Mouse (Mus musculus) inflammation-experienced regulatory T-cells, adult 6 months (primary cell): ENCODE data around the gene Gpr62. TPM values are rescaled to one million over a fixed set of nuclear protein-coding genes. Genes with fewer than 3 reads are reported as not detected.

Experiments used
- ATAC-seq: one replicate; pipeline ENCODE4 v1.8.0; 2017
- polyA plus RNA-seq, 3 experiments: library from polyadenylated mRNA; unstranded; fragments of 100-300 nt; shearing (Covaris generic); gene quantifications; one replicate each; pipeline ENCODE4 v1.2.1; 2017

The Gpr62 gene
- polyA plus RNA-seq, 3 experiments from 2014 or later = not detected

DNA sequence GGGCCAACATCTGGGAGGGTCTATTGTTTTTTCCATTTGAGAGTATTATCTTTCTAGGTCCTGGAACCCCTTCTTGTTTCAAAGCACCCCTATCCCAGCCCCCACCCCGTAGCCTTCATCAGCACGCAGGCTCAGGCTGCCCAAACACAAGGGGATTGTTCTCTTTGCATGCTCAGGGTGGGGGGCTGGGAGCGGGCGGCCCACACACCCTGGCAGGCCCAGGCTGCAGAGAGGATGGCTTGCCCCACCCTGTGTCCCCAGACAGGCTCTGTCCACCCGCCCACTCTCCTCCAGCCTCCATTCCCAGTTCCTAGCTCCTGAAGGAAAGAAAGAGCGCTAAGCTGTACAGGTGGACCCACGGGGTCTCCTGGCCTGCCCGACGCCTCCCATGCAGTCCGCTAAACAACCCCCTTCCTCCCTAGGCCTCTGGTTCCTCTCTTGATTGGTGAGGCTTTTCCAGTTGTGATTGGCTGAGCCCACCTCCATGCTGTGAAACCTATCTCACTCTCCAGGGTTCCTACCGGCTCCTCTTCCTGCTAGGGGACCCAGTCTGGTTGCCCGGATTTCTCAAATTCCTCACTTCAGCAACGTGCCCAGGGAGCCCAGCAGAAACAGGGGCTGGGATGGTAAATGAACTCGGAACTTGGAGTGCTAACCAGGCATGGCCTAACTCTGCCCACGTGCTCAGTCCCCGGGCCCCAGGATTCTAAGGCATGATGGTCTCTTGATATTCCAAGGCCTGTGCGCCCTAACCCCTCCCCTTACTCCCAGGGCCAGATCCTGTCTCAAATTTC is 10.7 kb downstream of the Gpr62 start:
- ATAC-seq = no peak

DNA sequence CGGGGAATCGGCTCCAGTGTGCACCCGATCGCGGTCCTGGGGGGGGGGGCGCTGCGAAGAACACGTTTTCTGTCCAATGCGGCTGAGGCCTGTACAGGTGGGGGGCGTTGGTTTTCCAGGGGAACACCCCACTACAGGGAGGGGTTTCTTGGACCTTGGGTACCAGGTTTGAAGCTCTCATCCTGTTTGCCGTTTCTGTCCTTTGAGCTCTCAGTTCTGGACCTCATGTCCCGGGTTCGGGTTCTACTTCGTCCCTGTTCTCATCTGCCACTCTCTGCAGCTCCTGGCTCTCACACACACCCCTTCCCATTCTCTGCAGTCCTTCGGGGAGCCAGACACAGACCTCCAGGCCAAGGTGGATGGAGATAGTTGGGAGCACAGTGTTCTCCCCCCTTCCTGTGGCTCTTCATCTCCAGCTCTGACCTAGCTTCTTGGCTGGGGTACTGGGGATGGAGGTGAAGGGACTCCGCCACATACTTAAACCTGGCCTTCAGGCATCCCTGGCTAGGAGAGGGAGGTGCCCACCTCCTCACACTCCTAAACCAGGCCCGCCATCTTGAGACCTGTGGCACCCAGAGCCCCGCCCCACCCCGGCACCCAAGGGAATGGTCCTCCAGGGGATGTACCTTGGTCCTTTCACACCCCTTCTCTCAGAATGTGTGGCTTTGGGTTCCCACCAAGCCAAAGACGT is 11.5 kb downstream of the Gpr62 start:
- ATAC-seq = no peak

- ATAC-seq = peak; percentile 65
Observed at GRCm38 (mm10) chr9:106453271-106454070, 12.3 kb downstream of the Gpr62 start, which contains the start of gene Pcbp4. Gene Pcbp4 (plus strand): TSS chr9:106453291.

DNA sequence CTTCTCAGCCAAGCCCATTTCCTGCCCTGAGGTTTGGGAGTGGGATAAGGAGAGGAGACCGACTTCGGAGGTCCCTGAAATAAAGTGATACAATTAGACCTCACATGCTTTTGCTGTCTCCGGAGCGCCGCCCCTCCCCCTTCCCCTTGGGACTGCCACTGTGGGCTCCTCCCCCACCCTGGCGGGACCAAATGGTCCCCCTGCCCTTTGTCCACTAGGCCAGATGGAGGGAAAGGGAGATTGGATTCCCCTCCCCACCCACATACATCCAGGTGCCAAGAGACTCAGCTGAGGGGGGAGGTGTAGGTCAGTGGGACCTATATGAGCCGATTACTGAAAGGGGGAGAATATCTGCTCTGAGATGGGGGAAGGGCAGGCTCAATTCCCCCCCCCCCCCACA is 12.9 kb downstream of the Gpr62 start:
- ATAC-seq = no peak

DNA sequence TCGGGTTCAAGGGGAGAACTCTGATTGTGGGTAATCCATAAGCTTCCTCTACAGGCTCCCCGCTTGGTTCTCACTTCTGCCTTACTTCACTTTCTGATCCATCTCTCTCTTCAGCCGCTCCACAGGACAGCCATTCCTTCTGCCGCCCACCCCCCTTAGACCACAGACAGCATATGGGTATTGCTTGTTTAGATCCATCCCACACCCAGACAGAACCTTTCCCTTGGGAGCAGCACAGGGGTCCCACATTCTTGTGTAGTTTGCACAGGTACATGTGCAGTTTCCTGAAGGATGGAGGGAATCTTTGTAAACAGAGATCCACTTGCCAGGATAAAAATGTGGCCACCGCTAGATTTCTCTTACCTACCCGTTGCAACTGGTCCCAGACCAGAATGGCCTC is 13.4 kb downstream of the Gpr62 start:
- ATAC-seq = no peak

DNA sequence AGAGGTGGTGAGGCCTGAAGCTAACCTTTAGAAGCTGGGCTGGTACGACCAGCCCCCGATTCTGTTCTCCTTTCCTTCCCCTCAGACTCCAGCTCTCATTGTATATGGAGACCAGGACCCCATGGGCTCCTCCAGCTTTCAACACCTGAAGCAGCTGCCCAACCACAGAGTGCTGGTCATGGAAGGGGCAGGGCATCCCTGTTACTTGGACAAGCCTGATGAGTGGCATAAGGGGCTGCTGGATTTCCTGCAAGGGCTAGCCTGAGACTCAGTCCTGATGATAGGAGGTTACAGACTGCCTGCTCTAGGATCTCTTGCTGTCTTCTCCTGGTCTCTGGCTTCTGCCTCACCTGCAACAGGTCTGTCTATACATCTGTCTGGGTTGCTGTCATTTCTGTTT is 13.8 kb downstream of the Gpr62 start:
- no peak for ATAC-seq

GRCm38 (mm10) chr9:106451298-106451697 is 14.4 kb downstream of the Gpr62 start:
- ATAC-seq = no peak

DNA sequence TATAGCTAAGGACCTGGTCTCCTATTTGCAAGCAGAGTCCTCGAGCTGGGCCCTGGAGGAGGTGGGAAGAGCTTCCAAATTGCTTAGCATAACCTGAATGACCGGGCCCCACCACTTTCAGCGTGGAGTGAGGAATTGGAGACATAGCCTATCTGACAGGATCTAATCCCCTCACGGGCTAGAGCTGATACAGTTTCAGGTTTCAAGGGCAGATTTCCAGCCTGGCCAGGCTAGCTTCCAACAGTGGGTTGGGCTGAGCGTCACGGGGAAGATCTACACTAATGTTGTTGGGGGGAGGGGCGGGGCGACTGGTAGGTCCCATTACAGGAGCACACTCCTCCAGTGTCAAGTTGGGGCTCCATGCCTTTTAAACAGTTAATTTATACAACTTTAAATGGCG is 15.1 kb downstream of the Gpr62 start:
- no peak for ATAC-seq

GRCm38 (mm10) chr9:106449947-106450346 is 15.8 kb downstream of the Gpr62 start:
- ATAC-seq = no peak

DNA sequence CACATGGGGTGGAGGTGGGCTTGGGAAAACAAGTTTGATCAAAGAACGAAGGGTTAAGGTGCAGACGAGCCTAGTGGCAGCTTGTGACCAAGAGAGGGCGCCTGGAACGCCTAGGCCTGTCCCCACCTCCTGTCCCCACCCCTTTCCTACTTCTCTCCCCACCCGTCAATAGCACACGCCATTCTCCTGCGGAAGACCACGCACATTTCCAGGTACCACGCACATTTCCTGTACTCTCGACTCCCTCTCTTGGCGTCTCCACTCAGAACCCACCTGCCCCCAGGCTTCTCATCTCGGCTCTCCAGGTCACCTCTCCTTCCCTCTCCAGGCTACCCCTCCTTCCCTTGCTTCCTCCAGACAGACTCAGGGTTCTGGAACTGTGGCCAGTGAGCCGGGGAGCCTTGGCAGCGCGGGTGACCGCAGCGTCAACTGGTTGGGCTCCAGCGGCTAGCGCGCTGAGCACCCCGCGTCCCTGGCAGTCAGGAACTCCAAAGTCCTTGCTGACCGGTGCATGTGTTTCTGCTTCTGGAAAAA is 17.2 kb downstream of the Gpr62 start:
- peak; percentile 75 for ATAC-seq

DNA sequence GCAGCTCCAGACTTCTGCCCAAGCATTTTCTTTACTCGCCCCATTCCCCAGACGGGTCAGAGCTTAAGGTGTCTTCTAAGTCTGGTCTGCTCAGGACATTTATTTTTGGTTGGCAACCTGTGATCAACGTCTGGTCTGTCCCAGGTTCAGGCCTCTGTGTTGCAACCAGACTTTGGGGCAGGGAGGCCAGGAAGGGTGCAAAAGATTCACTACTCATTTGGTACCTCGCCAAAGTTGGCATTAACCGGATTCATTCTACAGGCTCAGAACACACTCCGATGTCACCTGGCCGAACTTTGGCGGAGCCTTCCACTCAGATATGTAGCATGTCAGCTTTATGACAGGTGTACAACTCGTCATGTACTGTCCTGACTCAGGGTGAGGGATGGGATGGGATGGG is 17.8 kb downstream of the Gpr62 start:
- no peak for ATAC-seq

- peak; percentile 74 for ATAC-seq
Observed at GRCm38 (mm10) chr9:106447348-106447747, 18.4 kb downstream of the Gpr62 start, which contains the start of the genes Abhd14b and Abhd14a. Gene Abhd14b (plus strand): TSS chr9:106447459. Gene Abhd14a (minus strand): TSS chr9:106447678.

GRCm38 (mm10) chr9:106444836-106445235 is 20.9 kb downstream of the Gpr62 start:
- ATAC-seq = no peak

DNA sequence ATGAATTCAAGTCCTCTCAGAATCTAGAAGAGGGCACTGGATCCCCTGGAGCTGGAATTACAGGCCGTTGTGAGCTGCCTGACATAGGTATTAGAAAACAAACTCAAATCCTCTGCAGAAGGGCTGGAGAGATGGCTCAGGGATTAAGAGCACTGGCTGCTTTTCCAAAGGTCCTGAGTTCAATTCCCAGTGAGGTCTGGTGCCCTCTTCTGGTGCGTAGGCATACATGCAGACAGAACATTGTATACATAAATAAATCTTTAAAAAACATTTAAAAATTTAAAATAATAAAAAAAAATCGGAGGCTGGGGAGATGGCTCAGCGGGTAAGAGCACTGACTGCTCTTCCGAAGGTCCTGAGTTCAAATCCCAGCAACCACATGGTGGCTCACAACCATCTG is 23.1 kb downstream of the Gpr62 start:
- no peak for ATAC-seq

DNA sequence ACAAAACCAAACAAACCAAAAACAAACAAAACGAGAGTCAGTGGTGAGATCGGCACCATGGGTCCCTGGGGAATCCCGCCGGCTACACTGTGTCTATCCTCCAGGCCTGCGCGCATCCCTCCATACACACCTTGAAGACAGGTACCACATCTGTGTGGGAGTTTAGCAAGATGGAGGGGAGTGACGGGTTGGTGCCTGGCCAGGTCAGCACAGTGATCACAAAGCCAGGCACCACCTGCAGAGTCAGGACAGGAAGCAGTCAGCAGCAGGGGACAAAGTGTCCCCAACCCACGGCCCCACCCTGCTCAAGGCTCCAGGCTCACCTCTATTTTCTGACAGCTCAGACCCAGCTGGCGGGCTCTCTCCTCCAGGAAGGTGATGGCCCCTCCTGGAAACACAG is 29.2 kb downstream of the Gpr62 start:
- ATAC-seq = no peak

DNA sequence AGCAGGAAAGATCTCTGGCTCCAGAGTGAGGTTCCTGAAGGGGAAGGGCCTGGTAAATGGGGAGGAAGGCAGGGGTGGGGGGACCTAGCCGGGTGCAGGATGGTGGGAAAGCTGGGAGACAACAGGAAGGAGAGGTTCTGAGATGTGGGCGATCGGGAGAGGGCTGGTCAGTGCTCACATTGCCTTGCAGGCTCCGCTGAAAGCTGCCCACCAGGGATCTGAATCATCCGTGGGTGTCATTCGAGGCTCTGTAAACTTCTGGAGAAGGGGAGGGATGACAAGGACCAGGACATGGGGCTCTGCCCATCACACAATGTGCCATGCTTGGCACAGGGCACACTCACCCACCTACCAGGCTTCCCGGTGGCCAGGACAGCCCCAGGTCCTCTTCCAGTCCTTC is 32.3 kb downstream of the Gpr62 start:
- ATAC-seq = no peak

GRCm38 (mm10) chr9:106430015-106430264 is 35.8 kb downstream of the Gpr62 start:
- no peak for ATAC-seq

DNA sequence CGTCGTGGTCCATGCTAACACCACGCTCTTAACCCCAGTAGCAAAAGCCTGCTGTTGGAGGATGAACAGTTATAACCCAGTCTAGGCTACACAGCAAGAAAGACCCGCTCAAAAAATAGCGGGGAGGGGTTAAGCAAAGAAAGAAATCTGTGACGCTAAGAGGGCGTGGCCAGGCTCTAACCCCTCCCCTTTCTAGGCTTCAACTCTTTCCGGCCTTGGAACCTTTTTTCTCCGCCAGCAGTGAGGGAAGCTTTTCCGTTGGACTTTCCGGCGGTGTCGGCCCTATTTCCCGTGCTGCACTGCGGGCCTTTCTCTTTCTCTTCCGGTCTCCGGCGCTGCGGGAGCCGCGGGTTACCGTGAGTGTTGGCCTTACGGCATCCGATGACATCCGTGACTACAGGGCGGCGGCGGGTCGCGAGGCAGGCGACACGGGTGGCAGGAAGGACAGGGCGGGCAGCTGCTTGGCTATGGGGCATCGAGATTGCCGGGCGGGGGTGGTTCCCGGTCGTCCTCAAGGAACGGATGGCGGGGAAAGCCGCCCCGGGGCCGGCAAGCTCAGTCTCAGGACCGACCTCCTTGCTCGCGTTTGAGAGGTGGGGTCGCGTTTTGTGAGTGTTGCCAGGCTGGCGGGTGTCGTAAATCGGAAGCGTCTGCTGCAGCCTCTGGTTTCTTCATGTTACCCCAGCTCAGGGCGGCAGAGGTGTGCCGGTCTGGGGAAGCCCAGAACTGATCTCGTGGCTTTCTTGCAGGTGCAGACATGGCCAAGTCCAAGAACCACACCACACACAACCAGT is 36.3 kb downstream of the Gpr62 start, which contains the start of gene Rpl29:
Gene Rpl29, plus strand, starts transcription at position 234 of the 794 bp plus-strand sequence.
- ATAC-seq = peak; percentile 94

GRCm38 (mm10) chr9:106428719-106429220 is 37.0 kb downstream of the Gpr62 start:
- peak; percentile 6 for ATAC-seq

- ATAC-seq = peak; percentile 64
Observed at GRCm38 (mm10) chr9:106421865-106422160, 43.9 kb downstream of the Gpr62 start.

GRCm38 (mm10) chr9:106421033-106421864 is 44.5 kb downstream of the Gpr62 start:
- no peak for ATAC-seq
